Mouse (Mus musculus) ES-Bruce4 (cell line): ENCODE data around the gene Lpcat2.

Experiments used
- CTCF ChIP-seq: IDR thresholded peaks from one replicate; pipeline ENCODE4 v1.8.1; 2011; ENCODE audit warnings: low read depth, low read length
- POLR2A ChIP-seq: IDR thresholded peaks from one replicate; pipeline ENCODE4 v1.8.1; 2011; ENCODE audit warnings: low read length; ENCODE audit not compliant: insufficient read depth

DNA sequence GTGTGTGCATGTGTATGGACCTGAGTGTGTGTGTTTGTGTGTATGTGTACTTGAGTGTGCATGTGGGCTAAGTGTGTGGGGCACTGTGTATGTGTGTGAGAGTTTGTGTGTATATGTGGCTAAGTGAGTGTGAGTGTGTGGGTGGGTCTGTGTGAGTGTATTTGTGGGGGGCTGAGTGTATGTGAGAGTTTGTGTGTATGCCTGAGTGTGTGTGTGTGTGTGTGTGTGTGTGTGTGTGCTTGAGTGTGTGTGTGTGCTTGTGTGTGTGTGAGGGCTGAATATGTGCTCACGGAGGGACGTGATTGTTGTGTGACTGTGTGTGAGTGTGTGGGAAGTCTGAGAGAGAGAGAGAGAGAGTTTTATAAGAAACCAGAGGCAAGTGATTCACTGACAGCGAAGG lies 3.8 kb upstream of the Lpcat2 start:
- TF ChIP-seq POLR2A: no peak
- no peak for TF ChIP-seq CTCF
